Mouse (Mus musculus) T-cell, adult 66 days (primary cell): Measurements from ENCODE around the gene Chd9. TPM values are rescaled to one million over a fixed set of nuclear protein-coding genes. Genes with fewer than 3 reads are reported as not detected.

Source experiments
- total RNA-seq, 2 experiments: library from RNA; stranded (reverse); gene quantifications; 3 replicates in 1 of 2; 4 replicates in 1 of 2; pipeline ENCODE4 v1.2.4; 2023

Gene Chd9
- total RNA-seq, result 10 to 100 TPM; 76.2 to 85.9 TPM

GRCm38 (mm10) chr8:90828181-90828986 lies at the start of gene Chd9:
TSS of gene Chd9 (plus strand) at chr8:90828352.

GRCm38 (mm10) chr8:90817293-90817692 lies 10.9 kb upstream of the Chd9 start, which contains the start of gene Gm19935:
TSS of gene Gm19935 (minus strand) at chr8:90817393.

GRCm38 (mm10) chr8:91069834-91070233 lies 241.7 kb downstream of the Chd9 start, which contains the start of gene Rbl2:
TSS of gene Rbl2 (plus strand) at chr8:91070057.

Other genes starting within 250 kb of the Chd9 start
- not detected for gene Gm19935, start 11.0 kb upstream of the Chd9 start, total RNA-seq
- gene Rbl2, start 241.7 kb downstream of the Chd9 start, total RNA-seq, result 100 to 1,000 TPM; 110 TPM